Mouse (Mus musculus) thymus, adult 2 months (tissue): ENCODE measurements at regions not wholly inside any gene's neighbourhood (a gene's known extent, or its start where the extent isn't known, plus 50 kb on each side); places are given as distances from the start of the nearest gene placed in this dataset.

Experiments
- DNase-seq: peaks from one replicate; pipeline ENCODE4 v3.0.0; 2021
- H3K27ac ChIP-seq: fragments of 200-500 bp; 2 replicates; pipeline ENCODE4 v1.5.1; 2012; ENCODE audit warnings: low read length, control low read depth; ENCODE audit not compliant: control insufficient read depth, insufficient read depth
- H3K27me3 ChIP-seq: fragments of 200-500 bp; 2 replicates; pipeline ENCODE4 v1.6.1; 2012; ENCODE audit warnings: mild to moderate bottlenecking, low read length, moderate library complexity, mixed read lengths; ENCODE audit not compliant: control insufficient read depth, insufficient read depth
- H3K36me3 ChIP-seq: fragments of 200-500 bp; 2 replicates; pipeline ENCODE4 v1.6.1; 2012; ENCODE audit warnings: mild to moderate bottlenecking, low read length, moderate library complexity; ENCODE audit not compliant: control insufficient read depth, insufficient read depth
- H3K4me1 ChIP-seq: fragments of 200-500 bp; replicated peaks from 2 replicates; pipeline ENCODE4 v1.6.1; 2012; ENCODE audit warnings: low read length; ENCODE audit not compliant: control insufficient read depth, insufficient read depth
- H3K4me3 ChIP-seq: fragments of 200-500 bp; 2 replicates; pipeline ENCODE4 v1.5.1; 2012; ENCODE audit warnings: mild to moderate bottlenecking, low read length, control low read depth, moderate library complexity; ENCODE audit not compliant: control insufficient read depth, insufficient read depth
- CTCF ChIP-seq: fragments of 200-500 bp; IDR thresholded peaks from 2 replicates; pipeline ENCODE4 v1.5.1; 2012; ENCODE audit warnings: mild to moderate bottlenecking, control low read depth, low read length, moderate library complexity, borderline replicate concordance; ENCODE audit not compliant: control insufficient read depth, poor library complexity, insufficient read depth; ENCODE audit errors: extremely low read depth
- POLR2A ChIP-seq: fragments of 200-500 bp; IDR thresholded peaks from 2 replicates; pipeline ENCODE4 v1.6.1; 2012; ENCODE audit warnings: mild to moderate bottlenecking, low read length, control low read depth, moderate library complexity; ENCODE audit not compliant: control insufficient read depth, poor library complexity, insufficient read depth; ENCODE audit errors: extremely low read depth
- WGBS: fragments of 180-500 bp; shearing (Covaris S2); methylation state at CpG from one replicate; pipeline ENCODE4 v1.1.7; 2018; 5-methylcytosine and 5-hydroxymethylcytosine counted together

DNA sequence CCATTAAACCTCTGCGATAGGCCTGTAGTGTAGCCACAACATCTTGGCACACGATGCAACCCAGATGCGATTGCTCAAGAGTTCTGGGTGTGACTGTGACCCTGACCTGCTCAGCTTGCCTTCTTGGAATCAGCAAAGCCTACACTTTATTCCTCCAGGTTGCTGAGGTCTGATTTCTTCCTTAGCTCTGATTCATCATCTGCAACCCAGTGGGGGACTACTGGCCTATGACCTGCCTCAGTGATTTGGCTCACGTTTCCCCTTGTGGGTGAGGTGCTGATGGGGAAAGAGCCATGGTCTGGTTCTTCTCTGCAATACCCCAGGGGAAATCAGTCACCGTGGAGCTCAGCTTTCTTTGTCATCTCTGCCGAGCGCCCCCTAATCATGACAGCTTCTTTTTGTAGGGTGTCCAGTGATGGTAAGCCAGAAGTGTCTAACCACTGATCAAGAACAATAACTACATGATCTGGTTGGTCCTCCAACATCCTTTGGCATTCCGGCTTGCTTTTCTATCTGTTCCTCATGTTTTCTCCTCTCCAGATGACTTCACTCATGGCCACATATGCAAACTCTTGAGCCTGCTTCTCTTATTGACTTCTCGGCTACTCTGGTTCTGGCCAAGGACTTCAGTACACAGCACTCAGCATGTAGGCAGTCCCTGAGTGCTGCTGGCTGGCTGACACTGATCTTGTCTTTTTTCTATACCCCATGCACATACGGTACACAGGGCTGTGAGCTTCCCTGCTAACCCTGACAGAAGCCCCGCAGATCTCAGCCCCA lies 163.0 kb downstream of the Gm45692 start:
- 90% methylated on average over 11 of the region's 11 CpGs for WGBS
- no peak for TF ChIP-seq CTCF
- no peak for TF ChIP-seq POLR2A
- Histone ChIP-seq H3K36me3 (no peaks in the 10 kb centered on the region), H3K27me3 (no peaks in the 10 kb centered on the region), H3K27ac (no peak overlapping the region), H3K4me3 (no peak overlapping the region), H3K4me1 (no peaks in the 10 kb centered on the region)
- DNase-seq = no peak

GRCm38 (mm10) chr8:26283957-26284356 lies 164.6 kb downstream of the Gm45692 start:
- no peaks in the 10 kb centered on the region for H3K36me3 ChIP-seq
- 88% methylated on average over 2 of the region's 2 CpGs for WGBS

DNA sequence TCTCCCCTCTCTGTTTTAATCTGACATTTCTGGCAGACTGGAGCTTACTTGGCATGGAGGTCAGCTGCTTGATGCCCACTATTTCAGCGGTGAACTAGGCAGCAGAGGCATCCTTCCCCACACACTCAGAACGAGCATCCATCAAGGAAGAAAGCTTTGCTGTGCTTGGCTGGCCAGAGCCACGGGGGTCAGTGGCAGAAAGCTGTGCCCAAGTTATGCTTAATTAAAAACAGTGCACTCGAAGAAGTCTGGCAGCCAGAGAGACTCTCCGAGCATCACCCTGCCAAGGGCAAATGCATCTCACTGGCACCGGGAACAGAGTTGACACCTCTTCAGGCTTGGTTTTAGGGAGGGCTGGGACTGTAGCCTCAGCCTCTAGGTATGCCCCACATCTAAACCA lies 168.3 kb downstream of the Gm45692 start:
- Histone ChIP-seq H3K4me1 (no peaks in the 10 kb centered on the region), H3K36me3 (no peaks in the 10 kb centered on the region), H3K4me3 (no peak overlapping the region), H3K27me3 (no peaks in the 10 kb centered on the region), H3K27ac (no peak overlapping the region)
- DNase-seq = no peak
- WGBS = 80% methylated on average over 6 of the region's 6 CpGs
- TF ChIP-seq CTCF = no peak
- TF ChIP-seq POLR2A = no peak

More at GRCm38 (mm10) chr8:26283957-26284356, 164.6 kb downstream of the Gm45692 start:
- no peak for TF ChIP-seq CTCF
- no peak overlapping the region for H3K4me3 ChIP-seq
- H3K27ac ChIP-seq = no peak overlapping the region
- no peak for DNase-seq
- no peaks in the 10 kb centered on the region for H3K27me3 ChIP-seq
- no peaks in the 10 kb centered on the region for H3K4me1 ChIP-seq

- H3K36me3 ChIP-seq = no peaks in the 10 kb centered on the region
- H3K27ac ChIP-seq = no peak overlapping the region
- TF ChIP-seq CTCF (no peak), POLR2A (no peak)
- H3K4me3 ChIP-seq = no peak overlapping the region
- no peaks in the 10 kb centered on the region for H3K27me3 ChIP-seq
- H3K4me1 ChIP-seq = no peaks in the 10 kb centered on the region
- DNase-seq = no peak
- WGBS = 60% methylated on average over 4 of the region's 4 CpGs
Observed at GRCm38 (mm10) chr8:26288163-26288562, 168.8 kb downstream of the Gm45692 start.

DNA sequence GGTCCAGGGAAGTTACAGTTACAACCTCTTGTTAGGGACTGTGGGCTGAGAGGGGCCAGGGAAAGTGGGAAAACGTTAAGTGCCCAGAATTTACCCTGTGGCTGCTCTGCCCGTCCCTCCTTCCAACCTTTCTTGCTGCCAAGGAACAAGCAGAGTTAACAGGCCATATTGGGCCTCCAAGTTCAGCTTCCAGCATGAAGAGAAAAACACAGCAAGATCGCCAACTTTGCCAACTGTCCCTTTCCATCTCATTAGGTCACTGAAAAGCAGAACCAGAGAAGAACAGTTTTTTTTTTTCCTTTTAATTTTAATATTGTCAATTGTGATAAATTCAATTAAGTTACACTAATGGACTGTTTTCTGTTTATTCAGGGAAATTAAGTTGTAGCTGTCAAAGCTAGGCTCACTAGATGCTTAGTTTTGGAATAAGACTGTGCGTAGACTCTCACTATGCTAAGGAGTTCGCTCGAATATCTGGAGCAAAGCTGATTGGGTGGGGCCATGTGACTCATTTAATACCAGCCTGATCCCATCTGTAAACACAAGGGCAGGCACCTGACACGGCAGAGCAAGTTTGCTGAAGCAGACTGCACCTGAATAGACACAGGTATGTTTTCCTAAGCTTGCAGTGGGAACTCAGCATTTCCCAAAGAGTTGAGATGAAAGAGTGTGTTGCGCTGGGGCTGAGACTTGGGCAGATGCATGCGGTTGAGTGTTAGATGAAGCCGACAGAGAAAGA lies 178.9 kb downstream of the Gm45692 start:
- Histone ChIP-seq H3K4me1 (no peaks in the 10 kb centered on the region), H3K36me3 (no peaks in the 10 kb centered on the region), H3K27me3 (no peaks in the 10 kb centered on the region), H3K27ac (no peak overlapping the region), H3K4me3 (no peak overlapping the region)
- 91% methylated on average over 10 of the region's 10 CpGs for WGBS
- no peak for DNase-seq
- TF ChIP-seq CTCF (no peak), POLR2A (no peak)

DNA sequence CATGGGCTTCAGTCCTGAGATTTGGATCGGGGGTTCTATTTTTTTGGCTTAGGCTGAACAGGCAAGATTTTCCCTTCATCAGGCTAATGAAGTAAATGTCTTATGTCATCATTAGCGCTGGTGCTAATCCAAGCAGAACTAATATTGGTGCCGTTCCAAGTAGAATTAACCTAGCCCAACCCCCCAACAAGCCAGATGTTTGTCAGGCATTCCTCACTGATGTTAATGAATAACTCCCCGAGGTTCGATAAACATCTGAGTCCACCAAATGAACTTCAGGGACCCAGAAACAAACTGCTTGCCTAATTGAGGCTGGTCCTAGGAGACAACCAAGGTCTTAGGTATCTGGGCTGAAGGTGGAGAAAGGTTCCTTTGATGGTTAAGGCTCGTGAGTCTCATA lies 180.9 kb downstream of the Gm45692 start:
- Histone ChIP-seq H3K4me3 (no peak overlapping the region), H3K27ac (no peak overlapping the region), H3K4me1 (no peaks in the 10 kb centered on the region), H3K27me3 (no peaks in the 10 kb centered on the region), H3K36me3 (no peaks in the 10 kb centered on the region)
- DNase-seq = no peak
- WGBS = 81% methylated on average over 6 of the region's 6 CpGs
- no peak for TF ChIP-seq POLR2A
- TF ChIP-seq CTCF = no peak
